Mouse (Mus musculus) CD4-positive, CD25-positive, alpha-beta regulatory T cell, adult 2 months (primary cell): ENCODE data around the gene Fam69b.

ENCODE experiments used
- DNase-seq: peaks from one replicate; pipeline ENCODE4 v3.0.0-alpha.2; 2012; ENCODE audit warnings: low read depth, low spot score

Fam69b gene

DNA sequence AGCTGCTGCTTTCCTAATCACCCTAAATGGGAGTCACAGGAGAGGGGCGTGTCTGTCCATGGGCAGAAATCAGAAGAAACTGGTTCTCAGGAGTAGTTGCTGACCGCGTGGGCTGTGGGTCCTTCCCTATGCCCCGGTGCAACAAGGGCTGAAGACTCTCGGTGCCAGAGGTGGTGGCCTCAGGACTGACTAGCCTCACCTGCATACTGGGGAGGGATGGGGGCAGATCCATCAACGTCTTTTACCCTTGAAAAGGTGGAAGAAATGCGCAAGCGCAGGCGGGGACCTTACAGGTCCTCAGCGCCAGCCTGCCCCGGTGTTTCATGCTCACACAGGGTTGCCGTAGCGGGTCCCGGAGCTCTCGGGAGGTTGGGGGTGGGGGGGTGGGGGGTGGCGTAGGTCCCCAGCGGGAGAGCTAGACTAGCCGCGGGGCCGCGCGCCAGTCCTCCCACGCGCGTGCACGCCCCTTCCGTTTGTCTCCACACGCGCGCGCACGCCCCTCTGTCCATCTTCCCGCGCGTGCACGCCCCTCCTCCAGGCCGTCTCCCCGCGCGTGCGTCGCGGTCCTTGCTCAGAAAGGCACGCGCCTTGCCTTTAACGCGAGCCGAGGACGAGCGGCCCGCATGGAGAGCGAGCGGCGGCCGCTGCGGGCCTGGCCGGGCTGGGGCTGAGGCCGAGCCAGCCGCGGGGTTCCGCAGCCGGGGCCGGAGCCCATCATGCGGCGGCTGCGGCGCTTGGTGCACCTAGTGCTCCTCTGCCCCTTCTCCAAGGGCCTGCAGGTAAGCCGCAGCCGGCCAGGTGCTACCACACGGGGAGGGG lies at the start of gene Fam69b:
Fam69b (plus strand) TSS at position 537 of the 819 bp plus-strand sequence.
- peak; percentile 77 for DNase-seq

DNA sequence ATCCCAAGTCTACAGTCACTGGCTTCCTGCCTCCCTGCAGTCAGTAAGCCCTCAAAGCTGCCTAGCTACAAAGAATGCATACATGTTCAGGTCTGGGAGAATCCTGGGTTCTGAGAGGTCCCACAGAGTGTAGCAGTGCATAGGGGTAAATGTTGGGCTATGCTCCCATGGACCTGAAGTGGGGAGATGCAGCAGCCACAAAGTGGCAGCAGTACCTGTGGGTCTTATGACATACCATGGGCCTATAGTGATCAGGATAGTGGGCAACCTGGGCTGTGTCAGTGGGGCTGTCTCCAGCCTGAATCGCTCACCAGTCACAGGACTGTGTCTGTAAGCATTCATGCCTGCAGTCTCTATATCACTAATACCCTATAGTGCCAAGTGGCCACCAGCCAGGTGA lies 48.5 kb upstream of the Fam69b start, which contains the start of gene Egfl7:
Egfl7 (plus strand) TSS at position 301 of the 400 bp plus-strand sequence.
- no peak for DNase-seq

DNA sequence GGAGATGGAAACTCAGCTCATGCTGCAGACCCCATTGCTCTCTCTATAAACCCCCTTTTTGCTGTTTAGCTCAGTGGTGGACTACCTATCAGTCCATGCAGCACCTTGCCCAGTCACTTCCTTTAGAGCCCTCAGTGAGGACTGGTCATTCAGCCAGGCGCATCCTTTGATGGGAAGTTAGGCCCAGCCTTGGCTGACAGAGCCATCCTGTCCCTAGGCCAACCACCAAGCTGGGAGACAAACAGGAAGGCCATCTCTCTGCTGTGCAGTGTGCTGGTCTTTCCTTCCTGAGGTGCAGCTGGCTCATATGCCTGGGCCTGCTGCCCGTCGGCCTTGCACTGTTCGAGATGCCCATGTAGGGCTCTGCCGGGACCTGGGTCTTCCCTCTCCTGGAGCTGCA lies 47.5 kb upstream of the Fam69b start:
- no peak for DNase-seq

DNA sequence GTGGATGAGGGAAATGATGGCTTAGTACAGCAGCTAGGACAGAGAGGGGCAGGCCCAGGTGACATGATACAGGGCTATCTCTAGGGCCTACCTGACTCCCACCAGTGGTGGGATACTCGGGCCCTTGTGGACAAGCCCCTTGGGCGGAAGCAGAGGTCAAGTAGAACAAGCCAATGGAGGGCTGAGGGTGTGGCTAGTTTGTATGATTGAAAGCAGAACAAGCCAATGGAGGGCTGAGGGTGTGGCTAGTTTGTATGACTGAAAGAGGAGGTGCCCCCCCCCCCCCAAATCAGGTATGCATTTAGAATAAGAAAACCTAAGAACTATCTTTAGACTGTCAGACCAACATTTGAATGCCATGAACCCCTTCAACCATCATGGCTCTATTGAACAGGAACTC lies 46.1 kb upstream of the Fam69b start:
- DNase-seq = no peak

DNA sequence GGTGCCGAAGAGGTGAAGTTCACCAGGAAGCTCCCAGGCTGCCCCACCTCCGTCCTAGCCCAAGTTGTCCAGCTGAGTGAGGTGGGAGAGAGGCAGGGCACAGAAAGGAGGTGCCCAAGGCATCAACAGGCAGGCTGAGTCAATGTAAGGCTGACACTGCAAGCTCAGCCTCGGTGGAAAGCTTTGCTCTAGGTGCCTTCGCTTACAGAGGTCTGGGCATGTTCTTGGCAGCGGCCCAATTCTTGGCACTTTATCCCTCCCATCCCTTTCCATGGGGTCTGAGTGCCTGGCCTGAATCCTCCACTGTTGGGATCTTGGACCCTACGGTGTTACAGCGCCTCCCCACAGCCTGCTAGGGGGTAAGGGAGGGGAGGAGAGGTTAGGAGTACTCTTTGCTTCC lies 45.5 kb upstream of the Fam69b start:
- DNase-seq = no peak

DNA sequence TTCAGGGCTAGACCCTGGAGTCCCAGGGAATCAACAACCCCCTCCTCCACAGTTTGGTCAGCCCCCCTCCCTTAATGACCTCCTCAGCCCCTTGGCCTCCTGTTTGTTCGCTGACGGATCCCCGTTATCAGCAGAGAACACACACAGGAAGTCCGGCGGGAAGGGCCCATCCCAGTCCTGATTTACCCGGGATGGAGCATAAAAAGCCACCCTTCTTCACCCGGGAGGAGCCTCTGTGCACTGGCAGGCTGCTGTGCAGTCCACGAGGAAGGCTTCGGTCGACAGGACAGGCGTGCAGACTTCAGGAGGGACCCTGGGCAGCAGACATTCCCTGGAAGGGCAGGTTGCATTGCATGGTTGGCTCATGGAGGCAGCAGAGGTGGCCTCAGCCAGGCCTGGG lies 44.6 kb upstream of the Fam69b start:
- DNase-seq = no peak

DNA sequence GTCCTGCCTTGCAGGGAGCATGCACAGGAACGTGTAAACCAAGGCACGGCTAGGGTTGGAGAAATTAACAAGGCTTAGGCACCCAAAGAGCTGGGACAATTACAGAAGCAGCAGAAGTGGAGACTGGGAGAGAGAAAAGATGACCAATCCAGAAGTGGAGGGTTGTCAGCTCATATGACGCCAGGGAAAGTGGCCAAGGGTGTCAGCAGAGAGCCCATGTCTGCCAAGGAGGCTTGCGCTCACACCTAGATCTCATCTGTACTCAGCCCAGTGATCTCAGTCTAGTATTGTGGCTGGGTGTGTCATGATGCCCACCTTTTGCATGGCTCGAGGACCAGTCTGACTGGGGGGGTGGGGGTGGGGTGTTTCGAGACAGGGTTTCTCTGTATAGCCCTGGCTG lies 42.5 kb upstream of the Fam69b start:
- no peak for DNase-seq

DNA sequence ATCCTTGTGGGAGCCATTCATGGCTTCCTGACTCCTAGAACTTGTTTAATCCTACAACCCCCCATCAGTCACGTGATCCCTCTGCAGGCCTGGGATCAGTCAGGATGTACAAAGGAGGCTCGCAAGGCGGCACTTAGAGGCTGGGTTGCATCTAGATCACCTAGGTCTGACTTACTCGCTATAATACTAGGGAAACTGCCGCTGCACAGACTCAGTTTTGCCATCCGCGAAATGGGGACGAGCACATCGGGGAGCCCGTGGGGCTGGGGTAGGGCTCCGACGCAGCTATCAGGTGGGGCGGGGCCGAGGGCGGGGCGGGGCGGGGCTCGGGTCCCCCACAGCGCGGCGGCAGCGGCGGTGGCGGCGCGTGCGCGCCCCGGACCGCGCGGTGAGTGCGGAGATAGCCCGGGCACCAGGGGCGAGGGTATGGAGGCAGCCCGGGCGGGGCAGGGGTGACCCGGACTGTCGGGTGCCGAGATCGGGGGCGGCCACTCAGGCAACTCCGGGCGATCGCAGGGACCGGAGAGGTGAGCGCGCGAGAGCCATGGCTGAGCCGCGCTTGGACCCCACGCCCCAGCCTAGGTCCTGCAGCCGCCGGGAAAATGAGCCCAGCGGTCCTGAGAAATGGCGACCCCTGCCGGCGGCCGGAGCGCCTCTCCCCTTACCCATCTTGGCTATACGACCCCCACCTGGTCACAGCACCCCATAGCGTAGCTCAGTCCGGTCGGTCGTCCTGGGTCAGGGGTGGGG lies 41.8 kb upstream of the Fam69b start, which contains the start of gene Gm20532:
Gm20532 (plus strand) TSS at position 346 of the 750 bp plus-strand sequence.
- DNase-seq = peak; percentile 71

DNA sequence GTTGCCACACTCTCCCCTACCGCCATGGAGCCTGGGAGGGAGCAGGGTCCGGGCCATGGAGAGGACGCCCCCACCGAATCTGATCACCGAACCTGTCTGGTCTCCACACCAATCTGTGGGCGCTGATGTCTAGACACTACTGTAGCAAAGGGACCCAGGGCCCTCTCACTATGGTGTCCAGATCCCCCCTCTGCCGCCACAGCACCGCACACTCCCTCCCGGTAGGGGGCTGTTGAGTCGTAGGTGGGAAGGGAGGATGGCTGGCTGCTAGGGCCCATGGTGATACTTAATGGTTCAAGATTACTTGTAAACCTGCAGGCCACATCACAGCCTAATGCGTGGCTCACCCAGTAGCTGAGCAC lies 41.2 kb upstream of the Fam69b start:
- peak; percentile 50 for DNase-seq

DNA sequence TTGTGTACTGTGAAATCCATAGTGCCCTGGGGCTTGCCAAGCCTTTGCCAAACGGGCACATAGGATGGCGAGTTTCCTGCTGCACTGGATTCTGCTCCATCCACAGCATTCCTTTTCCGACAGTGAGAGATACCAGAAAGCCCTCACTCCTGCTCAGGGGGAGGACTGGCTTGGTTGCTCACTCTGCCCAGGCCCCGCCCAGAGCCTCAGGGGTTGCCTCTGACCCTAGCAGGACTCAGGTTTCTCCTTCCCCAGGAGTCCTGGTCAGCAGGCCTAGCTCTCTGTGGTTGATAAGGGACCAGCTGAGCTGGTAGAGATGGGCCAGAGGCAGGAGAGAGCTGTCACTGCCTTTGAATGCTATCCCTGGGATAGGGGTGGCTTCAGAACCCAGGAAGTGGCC lies 39.7 kb upstream of the Fam69b start:
- DNase-seq = no peak

DNA sequence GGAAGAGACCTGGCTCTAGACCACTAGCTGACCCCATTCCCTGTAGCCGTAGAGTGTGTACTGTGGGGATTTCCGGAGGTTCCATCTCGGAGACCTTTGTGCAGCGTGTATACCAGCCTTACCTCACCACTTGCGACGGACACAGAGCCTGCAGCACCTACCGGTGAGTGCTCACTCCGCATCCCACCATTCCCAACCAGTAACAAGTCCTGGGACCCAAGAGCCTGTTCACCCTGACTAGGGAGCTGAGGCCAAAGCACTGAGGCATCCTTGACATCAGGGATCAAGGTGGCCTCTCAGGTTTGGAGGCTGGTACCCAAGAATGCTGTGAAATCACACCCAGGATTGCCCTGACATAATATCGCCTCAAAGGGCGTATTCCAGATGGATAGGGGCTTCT lies 39.0 kb upstream of the Fam69b start:
- no peak for DNase-seq

DNA sequence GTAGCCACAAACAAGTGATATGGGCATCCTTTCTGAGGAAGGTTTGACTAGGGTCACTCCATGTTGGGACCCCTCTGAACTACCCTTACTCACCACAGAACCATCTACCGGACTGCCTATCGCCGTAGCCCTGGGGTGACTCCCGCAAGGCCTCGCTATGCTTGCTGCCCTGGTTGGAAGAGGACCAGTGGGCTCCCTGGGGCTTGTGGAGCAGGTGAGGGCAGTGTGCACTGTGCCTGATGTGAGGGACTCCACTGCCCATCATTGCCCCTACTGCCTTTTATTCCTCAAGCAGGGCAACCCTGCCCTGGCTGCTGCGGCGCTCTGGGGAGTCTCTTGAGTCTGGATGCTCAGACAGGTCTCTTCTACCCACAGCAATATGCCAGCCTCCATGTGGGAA lies 38.0 kb upstream of the Fam69b start:
- DNase-seq = no peak

DNA sequence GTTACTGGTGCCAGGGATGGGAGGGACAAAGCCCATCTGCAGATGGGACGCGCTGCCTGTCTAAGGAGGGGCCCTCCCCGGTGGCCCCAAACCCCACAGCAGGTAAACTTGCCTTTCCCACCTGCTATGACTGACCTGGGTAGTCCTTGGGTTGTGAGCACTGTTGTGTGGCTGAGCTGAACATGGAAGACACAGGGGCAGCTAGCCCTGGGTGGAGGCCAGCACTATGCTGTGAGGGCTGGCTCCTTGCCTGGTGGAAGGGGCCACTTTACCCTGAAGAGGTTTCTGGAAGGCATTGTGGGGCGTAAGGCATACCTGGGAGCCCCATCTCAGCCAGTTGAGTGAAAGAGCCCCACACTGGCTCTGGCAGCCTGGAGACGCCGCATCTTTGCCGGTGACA lies 37.3 kb upstream of the Fam69b start:
- DNase-seq = no peak

DNA sequence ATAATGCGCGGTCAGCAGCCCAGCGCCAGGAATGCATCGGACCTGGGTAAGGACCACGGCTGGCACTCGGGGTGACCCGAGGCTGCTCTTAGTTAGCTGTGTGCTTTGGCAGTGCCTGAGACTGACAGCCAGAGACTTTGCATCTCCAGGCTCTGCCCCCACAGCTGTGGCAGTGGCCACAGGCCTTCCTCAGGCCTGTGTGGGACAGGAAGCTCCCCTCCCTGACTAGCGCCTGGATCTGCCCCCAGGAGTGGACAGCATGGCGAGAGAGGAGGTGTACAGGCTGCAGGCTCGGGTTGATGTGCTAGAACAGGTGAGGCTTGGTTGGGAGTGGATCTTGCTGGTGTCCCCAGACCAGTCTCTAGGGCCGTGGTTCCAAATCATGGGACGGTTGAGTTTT lies 36.8 kb upstream of the Fam69b start:
- DNase-seq = no peak

DNA sequence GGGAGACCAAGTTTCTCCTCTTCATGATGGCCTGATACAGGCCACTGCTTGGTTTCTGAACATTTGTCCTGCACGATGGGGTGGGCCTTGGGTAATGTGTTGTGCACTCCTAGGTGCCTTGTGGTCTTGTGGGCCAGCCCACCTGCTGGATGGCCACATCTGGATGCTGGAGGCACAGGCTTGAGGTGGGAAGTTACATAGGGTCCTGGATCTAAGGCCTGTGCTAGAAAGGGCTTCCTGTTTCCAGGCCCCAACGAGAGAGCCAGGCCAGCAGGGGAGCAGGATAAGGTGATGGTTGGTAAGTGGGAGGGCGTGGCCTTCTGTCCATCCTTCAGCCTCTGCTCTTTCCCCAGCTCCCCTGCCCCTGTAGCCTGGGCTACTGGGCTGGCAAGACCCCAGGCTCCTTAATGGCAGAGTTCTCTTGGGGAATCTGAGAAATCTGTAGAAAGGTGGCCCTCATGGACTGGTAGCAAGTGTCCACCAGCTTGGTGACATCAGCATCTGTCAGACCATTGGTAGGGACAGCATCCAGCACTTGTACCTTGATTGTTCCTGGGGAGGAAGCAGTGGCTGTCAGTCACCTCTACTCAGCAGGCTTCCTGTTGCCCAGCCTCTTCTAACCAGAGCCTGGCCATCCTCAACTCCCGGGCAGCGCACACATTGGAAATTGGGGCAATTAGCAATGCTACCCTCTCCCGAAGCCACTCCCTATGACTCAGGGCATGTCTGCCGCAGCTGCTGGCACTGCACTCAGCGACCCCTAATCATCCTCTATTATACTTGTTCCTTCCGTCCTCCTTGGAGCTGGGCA lies 34.8 kb upstream of the Fam69b start:
- no peak for DNase-seq

DNA sequence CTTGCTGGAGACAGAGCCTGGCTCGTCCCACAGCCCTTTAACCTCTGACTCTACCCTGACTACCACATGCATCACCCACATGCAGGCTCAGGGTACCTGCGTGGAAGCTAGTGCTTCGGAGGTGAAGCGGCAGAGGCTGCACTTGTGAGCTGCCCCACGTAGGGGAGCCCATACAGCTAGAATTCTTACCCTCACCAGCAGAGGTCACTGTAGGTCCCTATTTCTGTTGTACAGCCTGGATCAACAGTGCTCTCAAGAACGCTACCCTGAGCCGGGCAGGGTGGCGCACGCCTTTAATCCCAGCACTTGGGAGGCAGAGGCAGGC lies 34.3 kb upstream of the Fam69b start:
- peak; percentile 88 for DNase-seq

DNA sequence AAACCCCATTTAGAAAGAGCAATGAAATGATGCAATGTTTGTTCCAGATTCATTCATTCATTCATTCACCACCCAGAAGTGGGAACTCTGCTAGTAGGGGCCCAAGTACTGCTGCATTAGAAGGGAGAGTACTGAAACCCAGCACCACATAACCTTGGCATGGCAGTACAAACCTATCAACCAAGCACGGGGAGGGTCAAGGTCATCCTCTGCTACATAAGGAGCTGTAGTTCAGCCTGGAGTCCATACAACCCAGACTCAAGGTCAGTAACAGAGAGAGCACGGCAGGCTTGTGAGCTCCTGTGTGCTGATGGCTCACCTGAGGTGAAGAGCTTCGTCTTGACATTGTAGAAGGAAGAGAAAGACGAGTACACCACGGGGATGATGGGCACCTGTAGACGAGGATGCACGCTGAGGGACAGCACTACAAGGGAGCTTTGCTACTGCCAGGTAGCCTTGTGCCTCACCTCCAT lies 33.8 kb upstream of the Fam69b start:
- no peak for DNase-seq

DNA sequence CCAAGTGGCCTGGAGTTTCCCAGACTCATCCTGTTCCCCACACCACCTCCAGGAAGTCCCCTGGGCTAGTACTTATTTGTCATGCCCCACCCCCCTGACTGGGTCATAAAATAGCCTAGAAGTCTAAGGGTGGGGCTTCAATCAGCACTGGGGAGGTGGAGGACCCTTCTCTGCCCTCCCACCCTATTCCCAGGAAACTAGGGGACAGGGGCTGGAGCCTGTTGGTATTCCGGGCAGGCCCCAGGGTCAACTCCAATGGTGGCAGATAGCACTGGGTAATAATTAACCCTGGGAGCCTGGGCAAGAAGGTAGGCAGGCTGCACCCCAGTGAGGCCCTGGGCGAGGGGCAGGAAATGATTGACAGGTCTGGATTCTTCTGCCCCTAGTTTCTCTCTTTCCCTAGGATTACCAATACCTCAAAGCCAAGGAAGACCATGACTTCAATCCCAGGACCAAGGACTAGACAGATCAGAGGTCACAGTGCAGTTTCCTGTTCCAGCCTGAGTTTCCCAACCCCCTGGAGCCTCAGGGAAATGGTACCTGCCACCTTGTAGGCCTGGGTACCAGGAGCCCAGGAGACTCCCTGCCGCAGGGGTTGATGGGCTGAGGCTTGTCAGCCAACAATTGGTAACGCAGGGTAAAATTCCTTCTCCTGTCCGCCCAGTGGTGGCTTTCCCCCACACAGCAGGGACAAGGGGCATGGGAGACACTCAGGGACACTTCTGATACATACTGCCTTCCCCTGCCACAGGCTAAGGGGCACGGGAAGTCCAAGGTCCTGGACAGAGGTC lies 33.1 kb upstream of the Fam69b start:
- DNase-seq = no peak

DNA sequence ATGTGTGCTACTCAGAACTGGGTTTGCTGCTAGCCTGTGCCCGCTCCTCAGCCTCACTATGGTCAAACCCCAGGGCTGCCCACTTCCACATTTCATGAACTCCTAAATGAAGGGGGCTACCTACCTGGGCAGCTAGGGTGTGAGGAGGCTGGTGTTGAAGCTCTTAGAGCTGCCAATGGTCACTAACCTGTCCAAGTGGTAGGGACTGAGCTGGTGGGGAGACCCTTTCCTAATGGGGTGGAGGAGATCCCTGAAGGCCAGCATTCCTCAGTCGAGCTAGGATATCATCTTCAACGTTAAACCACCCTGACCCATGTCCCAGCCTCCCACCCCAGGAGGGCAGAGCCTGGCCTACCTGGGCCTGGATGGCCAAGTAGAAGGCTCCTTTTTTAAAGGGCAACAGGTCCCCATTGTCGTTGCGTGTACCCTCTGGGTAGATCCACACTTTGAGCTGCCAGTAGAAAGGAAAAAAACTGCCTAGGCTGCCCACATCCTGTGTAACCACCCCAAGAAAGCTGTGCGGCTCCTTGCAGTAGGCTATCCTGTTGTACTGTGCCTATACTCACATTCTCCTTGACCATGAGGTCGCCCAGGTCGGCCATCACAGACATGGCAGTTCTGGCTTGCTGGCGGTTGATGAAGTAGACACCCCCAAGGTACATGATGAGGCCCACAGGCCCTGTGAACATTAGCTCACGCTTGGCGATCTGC lies 32.4 kb upstream of the Fam69b start:
- no peak for DNase-seq

DNA sequence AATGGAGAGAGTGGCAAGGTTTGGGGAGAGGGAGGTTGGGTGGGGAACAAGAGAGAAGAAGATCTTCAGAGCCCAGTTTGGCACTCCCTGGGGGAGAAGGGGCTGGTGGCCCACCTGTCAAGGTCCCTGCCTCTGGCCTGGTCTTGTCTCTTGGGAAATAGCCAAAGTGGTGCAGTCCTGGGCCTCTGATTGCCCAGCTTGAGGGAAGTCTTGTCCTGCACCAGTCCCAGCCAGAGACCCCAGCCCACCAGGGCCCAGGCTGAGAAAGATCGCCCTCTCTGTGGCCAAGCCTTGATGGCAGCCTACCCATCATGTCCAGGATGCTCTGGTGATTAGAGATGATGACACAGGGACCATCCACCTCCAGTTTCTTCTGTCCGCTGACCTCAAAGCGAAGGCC lies 31.4 kb upstream of the Fam69b start:
- no peak for DNase-seq

DNA sequence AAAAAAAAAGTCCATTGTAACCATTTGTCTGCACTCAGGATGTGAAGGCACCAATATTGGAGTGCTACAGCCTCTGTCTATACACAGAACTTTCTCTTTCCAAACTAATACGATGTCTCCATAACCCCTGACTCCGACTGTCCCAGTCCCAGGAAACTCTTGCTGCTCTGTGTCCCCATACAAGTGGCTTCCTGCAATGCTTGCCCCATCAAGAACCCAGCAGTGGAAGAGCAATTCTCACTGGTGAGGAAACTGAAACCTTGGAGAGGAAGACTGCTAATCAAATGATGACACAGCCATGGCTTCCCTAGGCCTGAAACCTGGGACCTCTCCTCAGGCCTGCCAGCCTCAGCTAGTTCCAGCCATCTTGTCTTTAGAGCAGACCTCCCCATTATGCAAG lies 30.4 kb upstream of the Fam69b start:
- DNase-seq = no peak
